Mouse (Mus musculus) fat pad, adult 2 months (tissue): ENCODE data around the gene Hyal2.

ENCODE experiments used
- DNase-seq: peaks from one replicate; pipeline ENCODE4 v3.0.0-alpha.2; 2011; ENCODE audit warnings: low read depth, low spot score; ENCODE audit errors: extremely low read depth

Gene Hyal2

GRCm38 (mm10) chr9:107586974-107587832, 19.5 kb downstream of the Hyal2 start, which contains the start of gene Ifrd2:
Ifrd2 (plus strand) TSS chr9:107587642.
- DNase-seq = peak; percentile 96

- DNase-seq = no peak
Observed at GRCm38 (mm10) chr9:107587833-107588639, 20.3 kb downstream of the Hyal2 start.

GRCm38 (mm10) chr9:107590058-107590772, 22.5 kb downstream of the Hyal2 start:
- no peak for DNase-seq

GRCm38 (mm10) chr9:107590773-107591060, 23.0 kb downstream of the Hyal2 start:
- DNase-seq = no peak

- DNase-seq = no peak
Observed at GRCm38 (mm10) chr9:107593101-107593976, 25.6 kb downstream of the Hyal2 start.

- no peak for DNase-seq
Observed at GRCm38 (mm10) chr9:107594281-107595062, 26.7 kb downstream of the Hyal2 start.

- DNase-seq = no peak
Observed at GRCm38 (mm10) chr9:107596619-107597569, 29.1 kb downstream of the Hyal2 start.

- no peak for DNase-seq
Observed at GRCm38 (mm10) chr9:107598385-107598784, 30.6 kb downstream of the Hyal2 start.

GRCm38 (mm10) chr9:107599433-107599832, 31.7 kb downstream of the Hyal2 start:
- no peak for DNase-seq

GRCm38 (mm10) chr9:107599842-107600241, 32.1 kb downstream of the Hyal2 start:
- DNase-seq = no peak

- no peak for DNase-seq
Observed at GRCm38 (mm10) chr9:107600745-107601144, 33.0 kb downstream of the Hyal2 start.

- no peak for DNase-seq
Observed at GRCm38 (mm10) chr9:107601275-107601674, 33.5 kb downstream of the Hyal2 start.

GRCm38 (mm10) chr9:107602068-107602648, 34.4 kb downstream of the Hyal2 start:
- no peak for DNase-seq

- no peak for DNase-seq
Observed at GRCm38 (mm10) chr9:107603251-107603650, 35.5 kb downstream of the Hyal2 start.

GRCm38 (mm10) chr9:107605041-107605661, 37.4 kb downstream of the Hyal2 start:
- no peak for DNase-seq

- no peak for DNase-seq
Observed at GRCm38 (mm10) chr9:107606591-107606990, 38.8 kb downstream of the Hyal2 start.

- DNase-seq = no peak
Observed at GRCm38 (mm10) chr9:107607036-107607435, 39.3 kb downstream of the Hyal2 start.
